Mouse (Mus musculus): ENCODE data around the gene Cbln4.

DNA sequence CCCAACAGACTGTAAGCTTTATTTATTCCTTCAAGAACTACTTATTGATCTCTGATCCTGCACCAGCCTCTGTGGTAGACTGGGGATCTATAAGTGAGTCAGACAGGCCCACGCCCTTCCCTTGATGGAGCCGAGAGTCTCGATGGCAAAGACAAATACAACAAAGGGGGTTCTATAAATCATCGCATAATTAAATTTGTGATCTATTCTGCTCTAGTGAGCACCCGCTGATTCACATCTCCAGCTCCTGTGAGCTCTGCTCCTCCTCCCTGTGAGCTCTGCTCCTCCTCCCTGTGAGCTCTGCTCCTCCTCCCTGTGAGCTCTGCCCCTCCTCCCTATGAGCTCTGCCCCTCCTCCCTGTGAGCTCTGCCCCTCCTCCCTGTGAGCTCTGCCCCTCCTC, 49.0 kb downstream of the Cbln4 start:
- TF ChIP-seq FLI1 (IDR thresholded peaks at IDR 0.05; ENCODE audit: low read length): no peak
- TF ChIP-seq GATA1 (IDR thresholded peaks at IDR 0.05; ENCODE audit: borderline replicate concordance, low read length): no peak

Data from megakaryocyte, embryonic 14.5 days (primary cell).